Mouse (Mus musculus) right cerebral cortex, postnatal 4 days (tissue): ENCODE data around the gene Mycl.
"Not testable (repeated sequence)": the region's sequence is repeated elsewhere in the genome, so short reads cannot be mapped to it uniquely, and the experiment has no call there.

ENCODE experiments used
- DNase-seq: peaks from one replicate; pipeline ENCODE4 v3.0.0-alpha.2; 2022

The Mycl gene

DNA sequence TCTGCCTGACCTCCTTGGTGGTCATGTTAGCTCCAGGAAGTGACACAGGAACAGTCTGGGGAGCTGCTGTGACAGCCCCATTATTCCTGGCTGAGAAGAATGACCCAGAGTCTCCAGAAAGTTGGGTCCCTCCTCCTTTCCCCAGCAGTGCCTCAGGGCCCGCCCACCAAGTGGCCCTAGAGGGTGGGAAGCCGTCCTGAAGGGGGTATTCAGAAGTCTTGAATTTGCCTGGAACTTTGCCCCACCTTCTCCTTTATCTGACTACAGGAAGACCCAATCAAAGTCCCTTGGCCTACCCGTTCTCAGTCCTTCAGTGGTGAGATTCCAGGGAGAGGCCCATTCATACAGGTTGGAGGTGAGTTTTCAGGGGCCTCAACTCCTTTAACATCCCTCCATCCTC, 13.5 kb upstream of the Mycl start:
- DNase-seq = no peak

DNA sequence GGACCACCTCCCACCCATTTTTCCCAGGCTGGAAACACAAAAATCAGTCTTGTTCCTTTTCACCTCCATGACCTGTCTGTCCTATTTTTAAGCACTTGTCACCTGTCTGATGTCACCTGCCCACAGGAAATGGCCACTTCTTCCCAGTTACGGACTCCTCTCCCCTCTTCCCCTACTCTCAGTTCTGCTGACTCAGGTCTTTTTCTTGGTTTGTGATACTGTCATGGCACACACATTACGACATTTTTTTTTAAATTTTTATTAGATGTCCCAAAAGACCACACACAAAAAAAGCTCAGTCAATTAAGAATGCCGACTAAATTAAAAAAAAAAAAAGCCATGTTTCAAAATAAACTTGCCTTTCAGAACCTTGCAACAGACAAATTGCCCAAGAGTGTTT, 12.9 kb upstream of the Mycl start:
- no peak for DNase-seq

DNA sequence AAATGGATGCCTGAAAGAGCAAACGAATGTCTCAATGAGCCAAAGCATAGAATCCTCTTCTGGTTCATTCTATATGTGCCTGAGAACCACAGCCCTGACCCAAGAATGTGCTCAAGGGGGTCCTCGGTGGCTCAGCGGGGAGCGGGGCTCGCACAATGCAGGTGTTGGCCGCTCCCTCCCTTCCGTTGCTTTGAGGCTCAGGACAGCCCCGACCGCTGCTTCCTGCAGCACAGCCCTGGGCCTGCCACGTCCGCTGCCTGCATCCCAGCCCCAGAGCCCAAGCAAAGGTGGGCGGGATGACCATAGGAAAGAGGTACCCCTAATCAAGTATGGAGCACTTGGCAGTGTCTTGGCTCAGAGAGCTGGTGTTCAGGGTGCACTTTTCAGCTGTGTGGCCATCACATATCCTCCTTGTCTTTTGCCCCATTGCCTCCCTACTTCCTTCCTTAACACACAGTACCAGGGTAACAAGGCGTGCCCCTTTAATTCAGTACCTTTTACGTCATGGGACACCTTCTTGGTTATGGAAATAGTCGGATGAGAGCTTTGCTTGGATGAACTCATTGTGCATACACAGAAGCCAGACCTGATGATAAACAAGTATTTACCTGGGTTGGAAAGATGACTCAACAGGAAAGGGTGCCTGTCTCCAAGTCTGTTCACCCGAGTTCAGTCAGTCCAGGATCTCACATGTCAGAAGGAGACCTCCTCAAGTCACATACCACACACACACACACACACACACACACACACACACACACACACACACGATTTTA, 11.8 kb upstream of the Mycl start:
- DNase-seq = no peak

DNA sequence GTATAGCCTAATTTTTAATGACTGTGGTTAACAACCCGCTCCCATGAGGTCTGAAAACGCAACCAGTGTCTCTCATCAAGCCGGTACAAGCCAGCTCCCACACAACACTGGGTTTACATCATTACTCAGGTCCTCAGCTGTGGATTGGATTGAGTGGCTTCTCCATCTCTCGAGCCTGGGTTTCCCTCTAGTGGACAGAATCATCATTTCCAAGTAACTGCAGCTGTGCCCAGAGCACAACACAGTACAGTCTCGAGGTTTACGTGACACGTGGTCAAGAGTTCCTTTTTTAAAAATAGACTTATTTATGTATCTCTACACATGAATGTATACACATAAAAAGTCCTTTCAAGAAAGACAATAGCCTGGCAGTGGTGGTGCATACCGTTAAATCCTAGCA, 10.3 kb upstream of the Mycl start:
- DNase-seq = no peak

DNA sequence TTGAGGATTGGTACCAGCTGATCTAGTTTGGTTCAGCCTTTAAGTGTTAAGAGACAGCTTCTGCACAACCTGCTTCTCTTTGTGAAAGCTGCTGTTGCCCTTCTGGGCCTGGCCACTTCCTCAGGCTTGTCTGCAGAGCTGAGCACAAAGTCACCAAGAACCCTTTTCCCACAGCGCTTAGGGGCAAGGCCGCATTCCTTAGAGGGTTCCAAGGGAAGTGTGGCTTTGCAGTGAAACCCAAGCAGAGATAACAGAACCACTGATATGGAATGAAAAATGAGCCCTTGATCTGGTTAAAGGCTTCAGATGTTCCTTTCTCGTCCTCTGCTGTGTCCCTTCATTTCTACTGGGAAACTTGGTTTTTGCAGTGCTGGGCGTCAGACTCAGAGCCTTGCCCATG, 8.0 kb upstream of the Mycl start:
- no peak for DNase-seq

DNA sequence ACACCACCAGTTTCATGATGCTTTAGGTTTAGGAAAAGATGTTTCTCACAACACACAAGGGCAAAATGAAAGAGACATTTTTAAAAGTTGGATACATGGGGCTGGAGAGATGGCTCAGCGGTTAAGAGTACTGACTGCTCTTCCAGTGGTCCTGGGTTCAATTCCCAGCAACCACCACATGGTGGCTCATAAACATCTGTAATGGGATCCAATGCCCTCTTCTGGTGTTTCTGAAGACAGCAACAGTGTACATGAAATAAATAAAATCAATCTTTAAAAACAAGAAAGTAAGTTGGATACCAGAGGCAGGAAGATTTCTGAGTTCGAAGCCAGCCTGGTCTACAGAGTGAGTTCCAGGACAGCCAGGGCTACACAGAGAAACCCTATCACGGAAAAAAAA, 7.4 kb upstream of the Mycl start:
- not testable (repeated sequence) for DNase-seq

DNA sequence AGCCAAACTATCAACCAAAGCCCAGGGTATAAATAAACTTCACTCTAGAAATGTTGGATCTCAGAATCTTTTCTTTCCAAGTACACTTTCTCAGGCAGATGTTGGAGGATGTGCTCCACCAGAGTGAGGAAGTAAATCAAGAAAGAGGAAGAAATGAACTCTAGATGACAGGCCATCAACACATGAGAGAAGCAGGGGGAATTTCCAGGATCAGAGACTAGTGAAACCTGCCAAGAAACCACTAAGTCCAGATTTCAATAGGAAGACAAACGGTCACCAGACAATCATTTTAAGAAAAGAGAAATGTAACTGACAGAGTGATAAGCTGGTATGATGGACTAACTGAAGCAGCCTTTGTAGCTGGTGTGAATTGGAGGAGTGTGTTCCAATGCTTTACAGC, 4.3 kb upstream of the Mycl start:
- DNase-seq = no peak

DNA sequence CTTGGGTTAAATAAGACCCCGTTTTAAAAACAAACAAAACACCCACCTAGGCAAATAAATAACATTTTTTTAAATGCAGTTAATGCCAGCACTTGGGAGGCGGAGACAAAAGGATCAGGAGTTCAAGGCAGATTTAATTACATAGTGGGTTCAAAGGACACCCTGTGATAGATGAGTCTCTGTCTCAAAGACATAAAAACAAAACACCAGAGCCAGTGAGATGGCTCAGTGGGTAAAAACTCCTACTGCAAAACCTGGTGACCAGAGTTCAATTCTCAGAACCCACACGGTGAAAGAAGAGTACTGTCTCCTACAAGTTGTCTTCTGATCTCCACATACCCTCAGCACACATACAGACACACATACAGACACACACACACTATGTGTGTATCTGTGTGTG, 3.2 kb upstream of the Mycl start:
- no peak for DNase-seq

DNA sequence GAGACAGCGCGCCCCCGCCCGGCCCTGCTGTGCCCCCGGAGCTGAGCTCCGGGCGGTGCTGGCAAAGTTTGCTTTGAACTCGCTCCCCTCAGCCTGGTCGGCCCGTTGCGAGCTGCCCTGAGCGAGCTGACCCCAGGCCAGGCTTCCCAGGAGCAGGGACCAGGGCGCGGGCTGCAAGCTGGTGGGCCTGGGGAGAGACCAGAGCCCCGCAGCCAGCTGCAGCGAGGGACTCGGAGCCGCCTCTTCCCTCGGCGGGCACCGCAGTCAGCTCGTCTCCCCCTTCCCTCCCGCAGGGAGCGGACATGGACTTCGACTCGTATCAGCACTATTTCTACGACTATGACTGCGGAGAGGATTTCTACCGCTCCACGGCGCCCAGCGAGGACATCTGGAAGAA, 767 bp downstream of the Mycl start:
- no peak for DNase-seq

DNA sequence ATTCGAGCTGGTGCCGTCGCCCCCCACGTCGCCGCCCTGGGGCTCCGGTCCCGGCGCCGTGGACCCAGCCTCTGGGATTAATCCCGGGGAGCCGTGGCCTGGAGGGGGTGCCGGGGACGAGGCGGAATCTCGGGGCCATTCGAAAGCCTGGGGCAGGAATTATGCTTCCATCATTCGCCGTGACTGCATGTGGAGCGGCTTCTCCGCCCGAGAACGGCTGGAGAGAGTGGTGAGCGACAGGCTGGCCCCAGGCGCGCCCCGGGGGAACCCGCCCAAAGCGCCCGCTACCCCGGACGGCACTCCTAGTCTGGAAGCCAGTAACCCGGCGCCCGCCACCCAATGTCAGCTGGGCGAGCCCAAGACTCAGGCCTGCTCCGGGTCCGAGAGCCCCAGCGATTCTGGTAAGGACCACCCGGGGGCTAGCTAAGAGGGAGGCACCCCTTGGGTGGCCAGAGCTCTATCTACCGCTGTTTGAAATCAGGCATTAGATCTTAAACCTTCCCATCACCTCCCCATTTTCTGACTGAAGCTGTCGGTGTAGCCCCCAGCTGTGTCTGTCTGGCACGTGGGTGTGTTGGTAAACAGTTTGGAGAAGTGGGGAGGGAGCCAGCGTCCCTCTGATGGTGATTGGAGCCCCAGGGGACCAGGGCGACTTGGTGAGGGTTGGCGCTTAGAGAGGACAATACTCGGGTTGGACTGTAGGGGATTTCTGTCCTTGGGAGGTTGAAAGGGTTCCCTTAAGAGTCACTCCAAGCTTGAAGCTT, 1.3 kb downstream of the Mycl start:
- peak; percentile 54 for DNase-seq

DNA sequence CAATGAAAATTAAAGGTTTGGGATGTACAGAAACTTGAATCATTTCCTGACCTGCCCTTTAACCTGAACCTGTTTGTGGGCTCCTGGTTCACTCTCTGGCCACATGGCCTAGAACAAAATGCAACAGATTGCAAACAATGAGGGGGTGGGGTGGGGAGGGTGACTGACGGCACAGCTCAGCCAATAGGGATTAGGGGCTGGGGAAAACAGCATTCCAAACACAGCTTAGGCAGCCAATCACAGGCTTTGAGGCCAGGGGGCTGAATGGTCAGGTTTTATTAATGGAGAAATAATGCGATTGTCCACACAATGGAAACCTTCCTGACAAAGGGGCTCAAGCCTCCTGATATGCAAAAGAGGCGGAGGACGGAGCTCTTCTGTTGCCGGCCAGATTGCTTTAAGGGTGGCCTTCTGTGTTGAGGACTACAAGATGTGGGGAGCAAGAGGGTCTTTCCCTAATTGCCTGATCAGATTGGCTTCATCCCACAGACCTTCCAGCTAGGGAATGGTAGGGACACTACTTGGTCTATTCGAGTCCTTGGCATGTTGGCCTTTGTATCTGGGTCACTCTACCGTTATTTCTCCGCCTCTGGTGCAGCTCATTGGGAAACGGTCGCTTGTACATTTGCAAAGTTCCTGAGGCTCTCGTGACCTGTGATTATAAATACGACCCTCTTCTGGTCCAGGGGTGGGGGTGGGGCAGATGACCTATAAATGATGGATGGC, 3.2 kb downstream of the Mycl start:
- DNase-seq = peak; percentile 57

DNA sequence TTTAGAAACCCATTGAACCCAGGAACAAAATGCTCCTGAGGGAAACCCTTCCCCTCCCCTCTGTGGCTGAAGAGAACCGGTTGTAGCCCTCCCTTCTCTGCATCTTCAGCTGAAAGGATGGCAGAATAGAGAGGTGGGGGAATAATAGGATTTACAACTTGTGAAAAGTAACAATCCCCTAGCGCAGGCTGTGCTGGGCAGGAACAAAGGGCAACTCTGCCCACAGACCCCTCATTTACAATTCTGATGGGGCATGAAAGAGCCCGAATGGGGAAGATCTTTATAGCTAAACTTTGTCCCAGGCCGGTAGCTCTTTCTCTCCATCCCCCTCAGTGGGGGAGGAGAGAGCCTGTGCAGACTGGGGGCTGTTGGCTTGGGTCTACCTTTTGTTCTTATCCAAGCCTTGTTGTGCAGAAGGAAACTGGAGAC, 3.8 kb downstream of the Mycl start:
- DNase-seq = no peak

DNA sequence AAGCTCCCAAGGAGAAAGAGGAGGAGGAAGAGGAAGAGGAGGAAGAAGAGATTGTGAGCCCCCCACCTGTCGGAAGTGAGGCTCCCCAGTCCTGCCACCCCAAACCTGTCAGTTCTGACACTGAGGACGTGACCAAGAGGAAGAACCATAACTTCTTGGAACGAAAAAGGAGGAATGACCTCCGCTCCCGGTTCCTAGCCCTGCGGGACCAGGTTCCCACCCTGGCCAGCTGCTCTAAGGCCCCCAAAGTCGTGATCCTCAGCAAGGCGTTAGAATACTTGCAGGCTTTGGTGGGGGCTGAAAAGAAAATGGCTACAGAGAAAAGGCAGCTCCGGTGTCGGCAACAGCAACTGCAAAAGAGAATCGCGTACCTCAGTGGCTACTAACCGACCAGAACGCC, 4.7 kb downstream of the Mycl start:
- no peak for DNase-seq

DNA sequence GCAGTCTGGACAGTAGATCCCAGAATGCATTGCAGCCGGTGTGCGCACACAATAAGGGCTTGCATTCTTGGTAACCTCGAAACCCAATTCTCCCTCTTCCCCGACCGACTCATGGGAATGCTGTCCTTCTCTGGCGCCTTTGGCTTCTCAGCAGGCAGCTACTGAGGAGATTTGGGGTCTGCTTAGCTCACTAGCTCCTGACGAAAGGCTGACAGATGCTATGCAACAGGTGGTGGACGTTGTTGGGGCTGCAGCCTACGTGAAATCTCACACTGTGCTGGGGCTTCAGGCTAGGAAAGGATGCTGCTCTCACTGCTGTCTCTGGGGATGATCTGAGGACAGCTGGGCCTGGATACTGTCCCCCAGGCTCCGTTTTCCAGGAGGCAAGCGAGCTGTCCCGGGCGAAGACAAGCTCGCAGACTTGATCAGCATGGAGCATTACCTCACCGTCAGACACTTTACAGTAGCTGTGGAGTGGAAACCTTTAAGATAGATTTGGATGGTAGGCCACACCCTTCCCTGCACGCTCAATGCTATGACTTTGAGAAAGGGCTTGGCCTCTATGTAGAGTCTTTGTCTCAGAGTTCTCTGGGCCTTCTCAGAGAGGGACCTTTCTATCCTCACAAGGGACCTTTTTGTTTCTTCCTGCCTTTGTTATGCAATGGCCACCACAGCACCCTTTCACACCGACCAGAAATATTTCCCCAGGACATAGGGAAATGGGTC, 5.3 kb downstream of the Mycl start:
- DNase-seq = no peak

DNA sequence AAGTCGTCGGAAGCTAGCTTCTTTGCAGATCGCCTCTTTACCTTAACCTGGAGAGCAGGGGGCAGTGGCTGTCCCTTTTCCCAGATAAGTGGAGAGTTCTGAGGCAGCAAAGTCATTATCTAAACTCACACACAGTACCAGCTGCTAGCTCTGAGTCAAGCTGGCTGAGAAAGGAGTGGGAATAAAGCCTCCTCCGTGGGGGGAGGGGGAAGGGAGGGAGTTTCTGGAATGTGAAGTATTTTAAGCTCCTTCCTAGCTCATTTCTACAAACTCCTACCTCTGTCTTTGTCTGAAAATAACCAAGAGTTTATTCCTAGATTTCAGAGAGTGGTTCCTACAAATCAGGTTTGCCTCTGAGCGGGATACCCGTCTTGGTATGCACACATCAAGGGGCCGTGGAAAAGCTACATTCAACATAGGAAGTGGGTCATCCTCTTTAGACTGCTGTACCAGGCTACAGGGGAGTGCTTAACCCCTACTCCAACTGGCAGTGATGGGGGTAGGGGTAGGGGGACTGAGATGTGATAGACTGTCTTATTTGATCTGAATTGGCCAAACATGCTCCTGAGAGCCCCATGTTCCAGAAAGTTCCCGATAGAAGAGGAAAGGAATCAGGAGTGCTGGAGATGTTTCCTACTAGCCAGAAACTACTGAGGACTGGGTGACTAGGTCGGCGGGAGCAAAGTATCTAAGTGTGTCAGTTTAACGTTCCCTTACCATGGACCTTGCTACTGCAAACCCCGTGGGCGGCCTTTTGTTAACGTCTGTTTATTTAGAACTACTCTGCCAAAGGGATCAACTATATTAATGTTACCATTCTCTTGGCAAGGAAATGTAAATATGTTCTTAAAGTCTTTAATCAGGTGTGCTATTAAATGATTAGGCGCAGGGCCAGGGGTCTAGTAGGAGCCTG, 9.9 kb downstream of the Mycl start:
- peak; percentile 53 for DNase-seq

DNA sequence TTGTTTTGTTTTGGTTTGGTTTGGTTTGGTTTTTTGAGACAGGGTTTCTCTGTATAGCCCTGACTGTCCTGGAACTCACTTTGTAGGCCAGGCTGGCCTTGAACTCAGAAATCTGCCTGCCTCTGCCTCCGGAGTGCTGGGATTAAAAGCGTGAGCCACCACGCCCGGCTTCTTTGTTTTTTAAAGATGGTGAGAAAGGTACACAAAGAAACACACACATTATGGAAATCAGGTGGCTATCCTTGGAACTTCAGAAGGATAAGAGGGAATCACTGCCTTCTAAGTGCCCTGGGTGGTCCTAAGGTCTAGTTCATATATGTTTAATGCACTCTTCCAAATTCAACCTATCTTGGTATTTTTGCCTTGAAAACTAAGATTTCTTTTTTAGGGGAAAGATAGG, 17.0 kb downstream of the Mycl start:
- not testable (repeated sequence) for DNase-seq

DNA sequence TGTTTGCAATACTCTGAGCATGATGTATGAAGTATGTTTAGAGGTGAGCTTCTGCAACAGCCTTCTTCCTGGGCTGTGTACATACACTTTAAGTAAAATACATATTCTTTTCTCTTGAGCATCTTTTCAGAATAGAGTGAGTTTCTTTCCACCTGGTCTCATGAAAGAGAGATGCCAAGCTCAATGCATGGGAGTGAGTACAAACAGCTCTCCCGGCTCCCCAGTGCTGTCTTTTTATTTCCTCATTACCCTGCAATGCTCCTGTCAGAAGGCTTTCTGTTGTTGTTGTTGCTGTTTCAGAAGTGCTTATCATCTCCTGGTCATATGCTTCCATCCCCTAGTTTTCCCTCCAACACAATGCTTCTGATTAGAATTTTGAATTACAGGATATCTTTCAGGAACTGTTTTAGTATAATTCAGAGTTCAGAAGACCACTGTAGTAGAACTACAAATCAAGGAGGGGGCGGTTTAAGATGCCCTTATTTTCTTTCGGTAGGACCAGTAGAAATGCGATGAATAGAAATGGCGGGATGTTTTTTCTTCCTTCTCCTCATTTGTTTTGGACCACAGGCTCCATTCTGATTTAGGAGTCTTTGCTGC, 18.0 kb downstream of the Mycl start:
- DNase-seq = no peak

DNA sequence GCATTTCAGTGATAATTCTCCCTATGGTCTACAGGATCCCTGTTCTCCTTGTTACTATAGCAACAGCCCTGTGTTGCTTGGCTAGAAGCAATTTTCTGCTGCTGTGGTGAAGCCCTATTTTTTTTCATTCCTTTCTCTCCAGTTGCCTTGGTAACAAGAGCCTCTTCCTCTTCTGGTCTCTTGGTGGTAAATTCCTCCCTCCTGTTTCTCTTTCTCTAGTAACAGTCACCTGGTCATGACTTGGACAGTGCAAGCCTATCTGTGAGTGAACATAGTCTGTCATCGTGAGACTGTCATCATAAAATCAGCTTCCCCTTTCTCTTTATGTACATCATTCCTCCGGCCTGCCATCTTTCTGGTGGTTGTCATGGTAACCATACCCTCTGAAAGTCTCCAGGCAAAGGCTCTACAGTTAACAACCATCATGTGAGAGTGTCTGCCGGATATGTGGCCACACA, 18.5 kb downstream of the Mycl start:
- peak; percentile 25 for DNase-seq

DNA sequence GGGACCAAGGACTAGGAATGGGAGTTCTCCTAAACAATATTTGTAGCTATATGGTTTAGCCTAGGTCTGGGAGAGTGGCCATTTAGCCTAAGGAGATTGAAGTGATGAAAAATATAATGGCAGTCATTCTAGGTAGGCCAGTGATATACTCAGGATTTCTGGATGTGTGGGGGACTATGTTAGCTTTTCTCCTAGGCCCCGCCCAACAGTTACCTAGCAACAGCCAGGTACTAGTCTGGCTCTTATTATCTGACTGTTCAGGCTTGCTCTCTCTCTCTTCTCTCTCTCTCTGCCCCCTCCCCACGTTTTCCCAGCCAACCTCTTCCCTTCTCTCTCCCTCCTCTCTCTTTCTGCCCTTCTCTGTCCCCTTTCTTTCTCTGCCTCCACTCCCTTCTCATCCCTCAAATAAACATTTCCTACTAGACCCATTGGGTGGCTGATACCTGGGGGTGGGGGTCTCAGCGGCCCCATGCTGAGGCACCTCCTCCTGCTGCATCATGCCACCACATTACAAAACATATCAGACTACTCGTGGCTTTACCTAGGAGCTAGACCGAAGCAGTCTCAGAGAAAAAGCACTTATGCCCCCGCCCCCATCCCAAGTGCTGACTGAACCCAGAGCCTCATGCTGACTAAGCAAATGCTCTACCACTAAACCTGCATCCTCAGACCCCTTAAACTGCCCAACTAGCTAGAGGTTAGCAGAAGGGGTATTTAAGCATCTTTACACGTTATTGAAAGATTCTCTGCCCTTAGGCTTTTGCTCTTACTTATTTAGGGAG, 19.2 kb downstream of the Mycl start:
- DNase-seq = no peak

DNA sequence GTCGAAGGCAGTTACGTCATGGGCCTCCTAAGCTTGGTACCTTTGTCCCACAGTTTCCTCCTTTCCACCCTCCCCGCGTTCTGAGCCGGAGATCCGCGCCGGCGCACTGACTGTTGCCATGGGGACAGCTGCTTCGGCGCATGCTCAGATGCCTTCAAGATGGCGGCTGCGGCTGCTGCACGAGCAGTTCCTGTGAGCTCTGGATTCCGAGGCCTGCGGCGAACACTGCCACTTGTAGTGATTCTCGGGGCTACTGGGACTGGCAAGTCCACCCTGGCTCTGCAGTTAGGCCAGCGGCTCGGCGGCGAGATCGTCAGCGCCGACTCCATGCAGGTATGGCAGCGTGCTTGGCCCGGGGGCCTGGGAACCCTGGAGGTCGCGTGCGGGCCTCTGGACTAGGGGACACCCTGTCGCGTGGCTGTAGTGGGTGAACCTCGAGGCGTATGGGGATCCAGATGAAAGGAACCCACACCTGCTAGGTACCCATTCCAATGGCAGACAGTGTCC, 21.1 kb downstream of the Mycl start, which contains the start of gene Trit1:
TSS of gene Trit1 (plus strand) at position 147 of the 507 bp plus-strand sequence.
- DNase-seq = peak; percentile 94
